Mouse (Mus musculus) heart, embryonic 15.5 days (tissue): ENCODE measurements around the gene Kpnb1. TPM values are rescaled to one million over a fixed set of nuclear protein-coding genes. Genes with fewer than 3 reads are reported as not detected.

Source experiments
- ATAC-seq: fragments of 200-750 bp; cut with Nextera tagmentation; replicated peaks from 2 replicates; pipeline ENCODE4 v1.8.0; 2017; ENCODE audit warnings: low read depth, moderate TSS enrichment; ENCODE audit not compliant: insufficient number of reproducible peaks, insufficient read depth, low FRiP score
- H3K27ac ChIP-seq: fragments of 300-500 bp; sonication (generic); 2 replicates; pipeline ENCODE4 v1.5.1; 2015; ENCODE audit warnings: mild to moderate bottlenecking, inconsistent platforms
- H3K27me3 ChIP-seq: fragments of 300-500 bp; sonication (generic); 2 replicates; pipeline ENCODE4 v1.6.1; 2015; ENCODE audit warnings: inconsistent platforms
- H3K36me3 ChIP-seq: fragments of 300-500 bp; sonication (generic); 2 replicates; pipeline ENCODE4 v1.6.1; 2015; ENCODE audit warnings: mild to moderate bottlenecking, inconsistent platforms
- H3K4me1 ChIP-seq: fragments of 300-500 bp; sonication (generic); replicated peaks from 2 replicates; pipeline ENCODE4 v1.6.1; 2015; ENCODE audit warnings: inconsistent platforms
- H3K4me2 ChIP-seq: fragments of 300-500 bp; sonication (generic); 2 replicates; pipeline ENCODE4 v1.6.1; 2015; ENCODE audit warnings: inconsistent platforms, mild to moderate bottlenecking, moderate library complexity
- H3K4me3 ChIP-seq: fragments of 300-500 bp; sonication (generic); 2 replicates; pipeline ENCODE4 v1.5.1; 2015; ENCODE audit warnings: mild to moderate bottlenecking, inconsistent platforms
- H3K9ac ChIP-seq: fragments of 300-500 bp; sonication (generic); 2 replicates; pipeline ENCODE4 v1.6.1; 2015; ENCODE audit warnings: mild to moderate bottlenecking, inconsistent platforms
- H3K9me3 ChIP-seq: fragments of 300-500 bp; sonication (generic); replicated peaks from 2 replicates; pipeline ENCODE4 v1.6.1; 2016; ENCODE audit warnings: inconsistent platforms
- WGBS: fragments of 180-500 bp; shearing (Covaris S2); methylation state at CpG from one replicate; pipeline ENCODE4 v1.1.7; 2015; ENCODE audit warnings: mixed read lengths; 5-methylcytosine and 5-hydroxymethylcytosine counted together
- polyA plus RNA-seq: library from polyadenylated mRNA; unstranded; fragments of >200 nt; fragmentation: Nextera tagmentation; extraction: Ambion mirVana; gene quantifications from 2 replicates; pipeline ENCODE4 v1.2.1, GENCODE M21; 2015

Kpnb1 gene
- polyA plus RNA-seq, 1 experiment from 2014 or later: 29.5 TPM

GRCm38 (mm10) chr11:97142159-97142608 lies 45.5 kb downstream of the Kpnb1 start:
- ATAC-seq: no peak
- Histone ChIP-seq H3K4me1 (peaks cover 29% of the 10 kb centered on the region), H3K36me3 (peaks cover 3% of the 10 kb centered on the region; the same call in 1 of the 2 replicates)

DNA sequence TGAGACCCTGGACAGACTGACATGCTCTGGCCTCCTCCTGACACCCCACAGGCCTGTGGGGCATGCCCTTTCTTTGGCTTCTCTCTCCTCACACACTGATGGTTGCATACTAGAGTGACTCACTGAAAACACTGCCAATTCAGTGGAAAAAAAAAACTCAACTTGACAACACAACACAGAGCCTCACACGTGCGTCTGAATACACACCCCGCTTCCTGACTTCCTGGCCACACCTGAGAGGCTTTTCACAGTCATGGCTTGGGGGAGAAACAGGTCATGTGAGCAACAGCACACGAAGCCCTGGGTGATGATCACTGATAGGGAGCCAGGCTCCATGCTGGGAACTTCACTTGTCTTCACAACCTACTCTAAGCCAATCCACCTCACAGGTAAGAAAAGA lies 46.9 kb downstream of the Kpnb1 start:
- H3K27ac ChIP-seq: no peak overlapping the region
- no peak overlapping the region for H3K4me2 ChIP-seq
- ATAC-seq: no peak
- H3K9me3 ChIP-seq: no peaks in the 10 kb centered on the region
- peaks cover 3% of the 10 kb centered on the region; the same call in 1 of the 2 replicates for H3K36me3 ChIP-seq
- no peak overlapping the region for H3K4me3 ChIP-seq
- 62% methylated on average over 4 of the region's 4 CpGs for WGBS
- no peak overlapping the region for H3K9ac ChIP-seq
- H3K27me3 ChIP-seq: peaks cover 53% of the 10 kb centered on the region
- peaks cover 17% of the 10 kb centered on the region for H3K4me1 ChIP-seq

More at GRCm38 (mm10) chr11:97142159-97142608, 45.5 kb downstream of the Kpnb1 start:
- Histone ChIP-seq H3K4me2 (no peak overlapping the region), H3K4me3 (no peak overlapping the region), H3K27me3 (peaks cover 40% of the 10 kb centered on the region), H3K9ac (no peak overlapping the region), H3K9me3 (no peaks in the 10 kb centered on the region), H3K27ac (no peak overlapping the region)
- 63% methylated on average over 8 of the region's 8 CpGs for WGBS

- WGBS: 29% methylated on average over 15 of the region's 15 CpGs
- peaks cover 15% of the 10 kb centered on the region for H3K4me1 ChIP-seq
- H3K9ac ChIP-seq: peak overlapping the region; percentile 59
- no peak overlapping the region for H3K27ac ChIP-seq
- H3K36me3 ChIP-seq: peaks cover 3% of the 10 kb centered on the region; the same call in 1 of the 2 replicates
- peaks cover 57% of the 10 kb centered on the region for H3K27me3 ChIP-seq
- peak overlapping the region; percentile 51 for H3K4me3 ChIP-seq
- no peak for ATAC-seq
- peak overlapping the region; percentile 91 for H3K4me2 ChIP-seq
- no peaks in the 10 kb centered on the region for H3K9me3 ChIP-seq
Measured at GRCm38 (mm10) chr11:97139256-97139655, 48.4 kb downstream of the Kpnb1 start.

GRCm38 (mm10) chr11:97138554-97139226 lies 49.0 kb downstream of the Kpnb1 start:
- Histone ChIP-seq H3K9ac (peak overlapping the region; percentile 59), H3K4me1 (peaks cover 15% of the 10 kb centered on the region), H3K4me2 (peak overlapping the region; percentile 91), H3K36me3 (peaks cover 3% of the 10 kb centered on the region; the same call in 1 of the 2 replicates), H3K4me3 (peak overlapping the region; percentile 51), H3K27ac (no peak overlapping the region), H3K27me3 (peaks cover 62% of the 10 kb centered on the region), H3K9me3 (no peaks in the 10 kb centered on the region)
- WGBS: 16% methylated on average over 69 of the region's 69 CpGs
- peak; percentile 24; the same call in 1 of the 2 replicates for ATAC-seq

DNA sequence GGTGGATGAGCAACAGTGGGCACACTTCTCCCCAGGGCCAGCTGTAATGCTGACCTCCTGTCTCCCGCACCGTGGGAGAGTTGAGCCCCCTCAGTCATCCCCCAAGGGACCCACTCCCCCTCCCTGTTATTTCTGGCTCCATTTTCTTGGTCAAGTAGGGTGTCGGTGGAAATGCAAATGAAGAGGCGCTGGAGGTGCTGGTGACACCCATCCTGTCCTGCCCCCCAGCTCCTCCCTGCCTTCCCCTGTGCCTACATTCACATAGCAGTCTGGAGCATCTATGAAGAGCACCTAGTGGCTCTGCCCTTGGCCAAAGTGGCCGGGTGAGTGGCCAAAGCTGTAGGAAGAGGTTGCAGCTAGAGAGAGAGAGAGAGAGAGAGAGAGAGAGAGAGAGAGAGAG lies 54.4 kb downstream of the Kpnb1 start:
- 39% methylated on average over 5 of the region's 5 CpGs for WGBS
- peaks cover 56% of the 10 kb centered on the region for H3K27me3 ChIP-seq

GRCm38 (mm10) chr11:97132185-97132584 lies 55.5 kb downstream of the Kpnb1 start:
- Histone ChIP-seq H3K9me3 (no peaks in the 10 kb centered on the region), H3K4me2 (no peak overlapping the region), H3K27ac (no peak overlapping the region), H3K27me3 (peaks cover 52% of the 10 kb centered on the region), H3K9ac (no peak overlapping the region), H3K4me1 (peaks cover 6% of the 10 kb centered on the region), H3K4me3 (no peak overlapping the region), H3K36me3 (peaks cover under 1% of the 10 kb centered on the region; the same call in 1 of the 2 replicates)
- 17% methylated on average over 6 of the region's 6 CpGs for WGBS
- ATAC-seq: no peak

More for the DNA sequence above, 54.4 kb downstream of the Kpnb1 start:
- peaks cover under 1% of the 10 kb centered on the region; the same call in 1 of the 2 replicates for H3K4me1 ChIP-seq
- H3K4me3 ChIP-seq: no peak overlapping the region
- H3K9me3 ChIP-seq: no peaks in the 10 kb centered on the region
- H3K4me2 ChIP-seq: no peak overlapping the region
- H3K27ac ChIP-seq: no peak overlapping the region
- no peak for ATAC-seq
- H3K36me3 ChIP-seq: peaks cover 3% of the 10 kb centered on the region; the same call in 1 of the 2 replicates
- no peak overlapping the region for H3K9ac ChIP-seq

- Histone ChIP-seq H3K27ac (no peak overlapping the region), H3K9me3 (no peaks in the 10 kb centered on the region), H3K27me3 (peaks cover 47% of the 10 kb centered on the region), H3K9ac (no peak overlapping the region), H3K4me3 (no peak overlapping the region), H3K36me3 (no peaks in the 10 kb centered on the region; the same call in 1 of the 2 replicates), H3K4me2 (no peak overlapping the region), H3K4me1 (peaks cover 11% of the 10 kb centered on the region)
- 50% methylated on average over 2 of the region's 2 CpGs for WGBS
- no peak for ATAC-seq
Measured at GRCm38 (mm10) chr11:97131683-97132082, 56.0 kb downstream of the Kpnb1 start.

GRCm38 (mm10) chr11:97130318-97130717 lies 57.4 kb downstream of the Kpnb1 start:
- H3K4me3 ChIP-seq: no peak overlapping the region
- no peak overlapping the region for H3K4me2 ChIP-seq
- ATAC-seq: no peak
- no peaks in the 10 kb centered on the region for H3K9me3 ChIP-seq
- H3K36me3 ChIP-seq: no peaks in the 10 kb centered on the region
- H3K27ac ChIP-seq: no peak overlapping the region
- H3K4me1 ChIP-seq: peaks cover 12% of the 10 kb centered on the region
- H3K27me3 ChIP-seq: peaks cover 47% of the 10 kb centered on the region
- WGBS: 79% methylated on average over 7 of the region's 7 CpGs
- no peak overlapping the region for H3K9ac ChIP-seq

DNA sequence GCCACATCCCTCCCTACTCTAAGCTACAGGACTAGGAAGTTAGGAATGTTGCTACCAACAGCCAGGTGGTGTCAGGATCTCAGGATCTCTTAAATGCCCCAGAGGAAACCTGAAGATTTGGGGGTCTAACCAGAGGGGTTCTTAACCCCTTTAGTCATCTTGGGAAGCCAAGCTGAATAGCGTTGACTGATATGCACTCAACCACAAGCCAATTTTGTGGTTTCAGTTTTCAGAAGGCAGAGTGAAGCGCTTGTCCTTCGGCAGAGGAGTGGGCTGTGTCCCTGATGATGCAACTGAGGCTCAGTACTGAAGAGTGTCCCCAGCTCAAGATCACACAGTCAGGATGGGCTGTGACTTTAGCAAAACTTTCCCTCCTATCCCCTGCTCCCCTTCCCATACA lies 58.7 kb downstream of the Kpnb1 start:
- peaks cover 40% of the 10 kb centered on the region for H3K27me3 ChIP-seq

DNA sequence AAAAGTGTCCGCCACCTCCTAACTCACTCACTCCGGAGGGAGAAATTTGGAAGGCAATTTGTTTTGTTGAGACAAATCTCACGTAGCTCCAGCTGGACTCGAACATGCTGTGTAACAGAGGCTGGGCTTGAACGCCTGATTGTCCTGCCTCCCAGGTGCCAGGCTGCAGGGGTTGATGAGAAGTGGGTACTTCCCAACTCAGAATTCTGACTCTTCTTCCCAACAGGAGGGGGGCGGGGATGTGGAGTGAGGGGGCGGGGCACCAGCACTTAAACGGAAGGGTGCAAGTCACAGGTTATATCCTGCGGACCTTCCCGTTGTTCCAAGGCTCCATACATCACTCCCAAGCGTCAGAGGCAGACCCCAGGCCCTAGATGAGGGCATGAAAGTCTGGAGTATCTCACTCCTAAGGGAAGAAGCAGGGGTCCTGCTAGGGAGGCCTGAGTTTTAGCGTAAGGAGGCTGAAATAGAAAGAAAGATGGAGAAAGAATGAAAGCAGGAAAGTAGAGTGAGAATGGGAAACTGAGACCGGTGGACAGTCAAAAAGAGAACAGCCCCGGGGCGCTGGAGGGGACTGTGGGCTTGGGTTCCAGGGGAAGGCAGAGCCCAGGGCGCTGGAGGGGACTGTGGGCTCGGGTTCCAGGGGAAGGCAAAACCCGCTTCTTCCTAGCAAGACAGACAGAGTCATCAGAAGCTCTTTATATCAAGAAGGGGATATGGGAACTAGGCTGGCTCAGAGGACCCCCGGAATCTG lies 60.0 kb downstream of the Kpnb1 start:
- no peaks in the 10 kb centered on the region for H3K9me3 ChIP-seq
- WGBS: 20% methylated on average over 19 of the region's 19 CpGs
- ATAC-seq: no peak
- H3K4me1 ChIP-seq: peaks cover 16% of the 10 kb centered on the region
- H3K27me3 ChIP-seq: peaks cover 40% of the 10 kb centered on the region
- H3K4me2 ChIP-seq: peak overlapping the region; percentile 92
- peak overlapping the region; percentile 58 for H3K9ac ChIP-seq
- peak overlapping the region; percentile 60 for H3K4me3 ChIP-seq
- H3K36me3 ChIP-seq: no peaks in the 10 kb centered on the region
- H3K27ac ChIP-seq: no peak overlapping the region

More for the DNA sequence above, 58.7 kb downstream of the Kpnb1 start:
- peaks cover 12% of the 10 kb centered on the region for H3K4me1 ChIP-seq
- no peak overlapping the region for H3K27ac ChIP-seq
- H3K9me3 ChIP-seq: no peaks in the 10 kb centered on the region
- H3K9ac ChIP-seq: no peak overlapping the region
- H3K36me3 ChIP-seq: no peaks in the 10 kb centered on the region
- H3K4me2 ChIP-seq: no peak overlapping the region
- WGBS: 56% methylated on average over 3 of the region's 3 CpGs
- no peak for ATAC-seq
- no peak overlapping the region for H3K4me3 ChIP-seq

DNA sequence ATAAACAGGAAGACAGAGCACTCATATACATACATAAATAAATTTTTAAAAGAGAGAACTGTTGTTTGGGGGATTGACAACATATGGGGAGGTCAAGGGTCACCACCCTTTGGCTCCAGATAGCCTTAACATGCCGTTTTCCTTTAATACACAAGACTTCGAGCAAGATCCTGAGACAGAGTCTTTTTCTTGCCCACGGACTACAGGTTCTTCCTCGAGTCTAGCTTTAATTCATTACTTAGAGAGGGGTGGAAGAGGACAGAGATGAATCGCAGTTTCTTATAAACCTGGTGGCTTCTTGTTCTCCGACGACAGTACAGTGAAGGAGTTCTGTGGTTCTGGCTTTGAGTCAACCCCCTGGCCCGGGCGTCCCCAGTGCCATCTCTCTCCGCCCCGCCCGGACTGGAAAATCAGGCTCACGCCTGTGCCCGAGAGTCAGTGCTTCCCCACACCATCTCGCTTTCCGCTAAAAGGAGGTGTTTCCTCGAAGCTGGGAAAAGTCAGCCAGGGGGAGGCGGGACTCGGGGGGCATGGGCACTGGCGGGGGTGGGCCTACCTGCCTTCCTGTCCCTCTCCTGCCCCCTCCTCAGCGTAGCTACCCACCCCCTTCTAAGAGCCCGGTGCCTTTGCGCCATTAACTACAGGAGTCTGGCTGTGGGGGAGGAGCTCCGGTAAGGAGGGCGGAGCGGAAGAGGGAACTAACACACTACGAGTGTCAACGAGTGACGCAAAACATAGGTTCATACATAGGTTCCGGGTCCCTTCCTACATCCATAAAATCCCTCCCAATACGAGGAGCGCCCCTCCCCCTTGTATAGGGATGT lies 60.8 kb downstream of the Kpnb1 start:
- WGBS: 4% methylated on average over 32 of the region's 32 CpGs

More for the DNA sequence above, 60.8 kb downstream of the Kpnb1 start:
- Histone ChIP-seq H3K9ac (peak overlapping the region; percentile 58), H3K27ac (no peak overlapping the region), H3K4me3 (peak overlapping the region; percentile 60), H3K27me3 (peaks cover 37% of the 10 kb centered on the region), H3K4me2 (peak overlapping the region; percentile 92), H3K36me3 (no peaks in the 10 kb centered on the region), H3K9me3 (no peaks in the 10 kb centered on the region), H3K4me1 (peaks cover 16% of the 10 kb centered on the region)
- ATAC-seq: peak; percentile 65
